Mouse (Mus musculus) kidney, postnatal 25 days (tissue): ENCODE results near the gene Ly9.

Experiments
- DNase-seq, 2 experiments: peaks; one replicate each; pipeline ENCODE4 v3.0.0; 2021; ENCODE audit warnings: mixed read lengths in 2 of 2

Ly9 gene

GRCm38 (mm10) chr1:171607176-171607575 is at the start of gene Ly9:
Gene Ly9 (minus strand): TSS chr1:171607410.
- no peak for DNase-seq

GRCm38 (mm10) chr1:171652734-171653133 is 45.5 kb upstream of the Ly9 start, which contains the start of gene Slamf7:
Gene Slamf7 (minus strand): TSS chr1:171653035.
- DNase-seq, result no peak

GRCm38 (mm10) chr1:171648840-171649239 is 41.6 kb upstream of the Ly9 start:
- no peak for DNase-seq

GRCm38 (mm10) chr1:171647716-171648115 is 40.5 kb upstream of the Ly9 start:
- DNase-seq, result no peak

DNA sequence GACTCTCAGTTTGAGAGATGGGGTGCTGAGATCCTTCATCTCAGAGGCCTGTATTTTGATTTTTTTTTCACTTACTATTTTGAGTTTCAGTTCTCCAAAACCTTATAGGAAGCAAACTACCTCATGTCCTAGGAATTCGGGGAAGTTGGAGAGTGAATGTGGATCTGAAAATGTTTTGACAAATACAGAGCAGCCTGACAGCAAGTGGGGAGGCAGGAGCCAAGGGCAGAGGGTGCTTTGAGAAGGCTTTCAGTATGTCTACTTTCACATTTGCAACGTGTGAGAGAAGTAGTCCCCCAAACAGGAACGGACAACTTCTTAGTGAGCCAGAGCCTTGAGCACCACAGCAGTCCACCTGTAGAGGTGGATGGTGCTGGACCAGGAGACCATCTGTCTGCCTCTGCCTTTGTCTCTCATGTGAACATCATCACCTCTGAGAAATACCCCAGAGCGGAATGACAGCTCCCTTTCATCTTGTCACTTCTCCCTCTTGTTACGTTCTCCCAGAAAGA is 39.3 kb upstream of the Ly9 start:
- DNase-seq, result no peak

GRCm38 (mm10) chr1:171643612-171644011 is 36.4 kb upstream of the Ly9 start:
- no peak for DNase-seq

DNA sequence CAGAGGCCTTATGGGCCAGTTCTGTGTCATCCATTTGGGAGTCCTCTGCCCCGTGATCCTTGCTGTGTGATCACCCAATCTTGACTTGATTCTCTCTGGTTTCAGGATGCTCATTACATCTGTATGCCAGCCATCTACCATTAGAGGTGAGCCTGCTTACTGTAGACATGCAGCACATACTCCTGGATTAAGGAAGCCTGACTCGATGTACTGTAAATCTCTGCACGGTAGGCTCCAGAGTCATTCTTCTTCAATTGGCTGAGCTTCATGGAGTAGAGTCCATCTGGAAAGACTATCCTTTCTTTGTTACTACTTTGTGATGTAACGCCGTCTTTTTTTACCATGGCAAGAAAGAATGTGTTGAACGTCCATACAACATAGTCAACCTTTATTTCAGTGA is 33.6 kb upstream of the Ly9 start:
- no peak for DNase-seq

DNA sequence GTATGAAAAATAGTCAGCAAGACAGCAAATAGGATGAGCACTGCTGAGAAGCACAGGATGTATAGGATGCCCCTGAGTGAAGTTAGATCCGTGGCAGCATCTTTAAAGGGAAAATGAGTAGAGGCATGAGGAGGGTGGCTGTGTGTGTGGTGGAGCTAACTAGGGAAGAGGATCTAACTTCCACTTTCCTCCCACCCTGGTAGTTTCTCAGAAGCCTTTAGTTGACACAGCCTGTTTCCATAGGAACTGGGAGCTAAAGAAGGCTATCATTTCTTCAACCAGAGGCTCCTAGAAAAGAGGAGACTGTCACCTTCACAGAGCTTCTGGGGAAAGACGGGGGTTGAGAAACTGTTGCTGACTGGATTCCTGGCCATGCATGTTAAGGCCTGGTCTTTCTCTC is 31.5 kb upstream of the Ly9 start:
- no peak for DNase-seq

- no peak for DNase-seq
Measured at GRCm38 (mm10) chr1:171637101-171637500, 29.9 kb upstream of the Ly9 start.

DNA sequence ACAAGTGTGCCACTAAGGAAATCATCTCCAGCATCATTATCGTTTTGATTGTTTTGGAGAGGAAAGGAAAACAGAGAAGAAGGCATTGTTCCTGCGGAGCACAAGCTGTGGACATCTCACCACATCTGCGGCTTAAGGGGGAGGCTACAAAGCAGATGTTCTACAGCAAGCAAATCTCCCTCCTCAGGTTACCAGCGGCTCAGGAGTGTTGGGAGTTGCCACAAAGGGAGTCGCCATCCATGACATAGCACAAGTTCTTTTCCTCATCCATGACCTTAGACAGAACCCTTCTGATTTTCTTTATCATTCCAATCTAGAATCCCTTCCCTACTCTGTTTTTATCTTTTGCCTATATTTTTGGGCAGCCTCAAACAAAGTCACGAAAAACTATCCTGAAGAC is 28.5 kb upstream of the Ly9 start:
- no peak for DNase-seq

GRCm38 (mm10) chr1:171631447-171631846 is 24.2 kb upstream of the Ly9 start:
- no peak for DNase-seq

- DNase-seq, result no peak
Measured at GRCm38 (mm10) chr1:171630912-171631311, 23.7 kb upstream of the Ly9 start.

- DNase-seq, result no peak
Measured at GRCm38 (mm10) chr1:171630041-171630440, 22.8 kb upstream of the Ly9 start.

- DNase-seq, result no peak
Measured at GRCm38 (mm10) chr1:171629168-171629567, 22.0 kb upstream of the Ly9 start.

- no peak for DNase-seq
Measured at GRCm38 (mm10) chr1:171627801-171628200, 20.6 kb upstream of the Ly9 start.

- no peak for DNase-seq
Measured at GRCm38 (mm10) chr1:171620091-171620490, 12.9 kb upstream of the Ly9 start.

- no peak for DNase-seq
Measured at GRCm38 (mm10) chr1:171619645-171620044, 12.4 kb upstream of the Ly9 start.

DNA sequence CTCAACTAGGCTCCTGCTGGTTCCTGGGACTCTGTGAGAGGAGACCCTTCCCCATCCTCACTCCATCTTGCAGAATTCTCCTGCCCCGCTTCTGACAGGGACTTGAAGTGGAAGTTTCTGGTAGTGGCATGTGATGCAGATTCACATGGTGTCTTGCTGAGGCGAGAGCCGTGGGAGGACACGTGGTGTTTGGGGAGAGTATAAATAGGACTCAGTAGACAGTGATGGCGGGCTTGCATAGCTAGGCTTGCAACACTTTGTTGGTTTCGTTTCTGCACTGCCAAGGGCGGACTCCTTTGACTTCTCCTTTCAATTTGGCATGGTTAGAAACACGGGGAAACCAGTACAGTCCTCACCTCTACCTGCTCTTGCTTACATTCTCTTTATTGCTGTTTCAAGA is 11.8 kb upstream of the Ly9 start:
- no peak for DNase-seq

DNA sequence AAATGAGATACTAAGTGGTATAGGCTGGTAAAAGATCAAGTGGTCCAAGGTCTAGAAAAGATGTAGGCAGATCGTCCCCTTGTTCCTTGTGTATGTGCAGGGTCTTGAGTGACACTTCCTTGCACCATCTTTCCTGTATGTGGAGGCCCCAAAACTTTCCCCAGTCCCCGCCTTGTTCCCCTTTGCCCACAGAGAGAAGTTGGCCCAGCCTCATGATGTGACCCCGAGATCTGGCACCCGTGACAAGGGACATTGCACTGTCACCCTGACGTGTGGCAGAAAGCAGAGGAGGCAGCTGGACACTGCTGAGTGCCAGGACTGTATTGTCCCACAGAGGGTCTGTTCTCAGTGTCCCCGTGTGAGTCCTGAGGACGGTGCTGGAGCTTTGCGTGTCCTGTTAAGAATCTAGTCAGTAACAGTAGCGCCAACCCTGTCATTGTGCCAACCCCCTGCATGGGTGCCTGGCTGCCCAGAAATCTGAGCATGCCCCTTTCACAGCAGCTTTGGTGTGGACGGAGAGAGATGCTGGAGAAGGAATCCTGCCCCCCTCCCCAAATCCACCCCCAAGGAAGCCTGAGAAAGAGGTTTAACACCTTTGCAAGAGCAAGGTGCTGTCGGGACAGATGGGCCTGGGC is 9.8 kb upstream of the Ly9 start:
- DNase-seq, result no peak

DNA sequence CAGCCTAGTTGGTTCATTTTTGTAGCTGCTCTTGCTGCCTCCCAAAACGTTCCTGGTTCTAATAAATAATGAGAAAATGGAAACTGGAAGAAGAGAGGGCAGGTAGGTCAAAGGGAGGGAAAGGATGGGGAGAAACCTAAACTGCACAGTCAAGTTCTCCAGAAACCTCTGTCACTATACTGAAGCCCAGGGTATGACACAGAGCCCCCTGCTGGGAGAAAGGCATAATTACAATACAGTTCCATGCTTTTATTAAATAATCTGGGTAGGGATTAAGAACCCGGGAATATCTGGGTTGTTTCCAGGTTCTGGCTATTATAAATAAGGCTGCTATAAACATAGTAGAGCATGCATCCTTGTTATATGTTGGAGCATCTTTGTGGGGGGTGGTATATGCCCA is 6.8 kb upstream of the Ly9 start:
- peak in 1 of 2 experiments; percentile 6 for DNase-seq

- no peak for DNase-seq
Measured at GRCm38 (mm10) chr1:171610781-171611180, 3.6 kb upstream of the Ly9 start.

- DNase-seq, result no peak
Measured at GRCm38 (mm10) chr1:171610026-171610425, 2.8 kb upstream of the Ly9 start.

- no peak for DNase-seq
Measured at GRCm38 (mm10) chr1:171606656-171607055, 554 bp downstream of the Ly9 start.

GRCm38 (mm10) chr1:171604686-171605085 is 2.5 kb downstream of the Ly9 start:
- DNase-seq, result no peak

GRCm38 (mm10) chr1:171584584-171584983 is 22.6 kb downstream of the Ly9 start:
- DNase-seq, result no peak
